Mouse (Mus musculus) forebrain, embryonic 13.5 days (tissue): ENCODE measurements around the gene Top1. TPM values are rescaled to one million over a fixed set of nuclear protein-coding genes. Genes with fewer than 3 reads are reported as not detected.
A peak's percentile ranks its signal among the peaks of the same experiment; 100 is the strongest.

Experiments used
- ATAC-seq: fragments of 200-750 bp; cut with Nextera tagmentation; 2 replicates; pipeline ENCODE4 v1.8.0; 2017
- H3K27ac ChIP-seq: fragments of 300-500 bp; sonication (generic); 2 replicates; pipeline ENCODE4 v1.5.1; 2015; ENCODE audit warnings: inconsistent platforms, mild to moderate bottlenecking, moderate library complexity
- H3K27me3 ChIP-seq: fragments of 300-500 bp; sonication (generic); 2 replicates; pipeline ENCODE4 v1.6.1; 2015; ENCODE audit warnings: mild to moderate bottlenecking, inconsistent platforms
- H3K36me3 ChIP-seq: fragments of 300-500 bp; sonication (generic); 2 replicates; pipeline ENCODE4 v1.6.1; 2015; ENCODE audit warnings: mild to moderate bottlenecking, inconsistent platforms; ENCODE audit not compliant: poor library complexity, severe bottlenecking
- H3K4me1 ChIP-seq: fragments of 300-500 bp; sonication (generic); 2 replicates; pipeline ENCODE4 v1.6.1; 2015; ENCODE audit warnings: inconsistent platforms
- H3K4me2 ChIP-seq: fragments of 300-500 bp; sonication (generic); 2 replicates; pipeline ENCODE4 v1.6.1; 2015; ENCODE audit warnings: inconsistent platforms, mild to moderate bottlenecking, moderate library complexity
- H3K4me3 ChIP-seq: fragments of 300-500 bp; sonication (generic); 2 replicates; pipeline ENCODE4 v1.5.1; 2015; ENCODE audit warnings: mild to moderate bottlenecking, inconsistent platforms
- H3K9ac ChIP-seq: fragments of 300-500 bp; sonication (generic); 2 replicates; pipeline ENCODE4 v1.6.1; 2015; ENCODE audit warnings: mild to moderate bottlenecking, inconsistent platforms
- H3K9me3 ChIP-seq: fragments of 300-500 bp; sonication (generic); replicated peaks from 2 replicates; pipeline ENCODE4 v1.6.1; 2016; ENCODE audit warnings: inconsistent platforms
- WGBS: fragments of 180-500 bp; shearing (Covaris S2); methylation state at CpG from one replicate; pipeline ENCODE4 v1.1.7; 2015; 5-methylcytosine and 5-hydroxymethylcytosine counted together
- polyA plus RNA-seq: library from polyadenylated mRNA; unstranded; fragments of >200 nt; fragmentation: Nextera tagmentation; extraction: Ambion mirVana; gene quantifications from 2 replicates; pipeline ENCODE4 v1.2.1, GENCODE M21; 2015

Gene Top1
- polyA plus RNA-seq, 1 experiment from 2014 or later, result 149 TPM

DNA sequence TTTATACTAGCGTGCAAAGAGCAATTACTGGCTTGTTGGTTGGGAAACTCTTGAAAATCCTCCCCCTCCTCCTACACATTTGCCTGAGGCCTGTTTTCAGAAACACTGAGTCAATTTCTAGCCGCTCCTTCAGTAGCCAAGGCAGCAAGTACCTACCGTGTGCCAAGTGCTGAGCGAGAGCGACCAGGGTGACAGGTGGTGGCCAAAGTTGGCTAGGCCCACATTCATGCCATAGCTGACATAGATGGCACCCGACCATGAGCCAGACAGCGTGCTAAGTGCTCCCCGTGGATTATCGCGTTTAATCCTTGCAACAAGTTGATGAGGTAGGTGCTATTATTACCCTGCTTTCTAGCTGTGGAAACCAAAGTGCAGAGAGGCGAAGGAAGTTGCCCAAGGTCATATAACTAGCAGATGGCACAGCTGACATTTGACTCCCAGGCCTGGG, 24.7 kb upstream of the Top1 start:
- H3K27ac ChIP-seq, result 0 out of 2 replicates have a peak overlapping the region, but pooled peaks have one; percentile 10
- H3K4me2 ChIP-seq, result no peak overlapping the region
- H3K4me1 ChIP-seq, result peaks cover 33% of the 10 kb centered on the region
- H3K27me3 ChIP-seq, result no peaks in the 10 kb centered on the region
- no peak overlapping the region for H3K9ac ChIP-seq
- peak; percentile 27; the same call in 1 of the 2 replicates for ATAC-seq
- H3K4me3 ChIP-seq, result no peak overlapping the region
- no peaks in the 10 kb centered on the region for H3K36me3 ChIP-seq
- 76% methylated on average over 11 of the region's 11 CpGs for WGBS
- no peaks in the 10 kb centered on the region for H3K9me3 ChIP-seq

DNA sequence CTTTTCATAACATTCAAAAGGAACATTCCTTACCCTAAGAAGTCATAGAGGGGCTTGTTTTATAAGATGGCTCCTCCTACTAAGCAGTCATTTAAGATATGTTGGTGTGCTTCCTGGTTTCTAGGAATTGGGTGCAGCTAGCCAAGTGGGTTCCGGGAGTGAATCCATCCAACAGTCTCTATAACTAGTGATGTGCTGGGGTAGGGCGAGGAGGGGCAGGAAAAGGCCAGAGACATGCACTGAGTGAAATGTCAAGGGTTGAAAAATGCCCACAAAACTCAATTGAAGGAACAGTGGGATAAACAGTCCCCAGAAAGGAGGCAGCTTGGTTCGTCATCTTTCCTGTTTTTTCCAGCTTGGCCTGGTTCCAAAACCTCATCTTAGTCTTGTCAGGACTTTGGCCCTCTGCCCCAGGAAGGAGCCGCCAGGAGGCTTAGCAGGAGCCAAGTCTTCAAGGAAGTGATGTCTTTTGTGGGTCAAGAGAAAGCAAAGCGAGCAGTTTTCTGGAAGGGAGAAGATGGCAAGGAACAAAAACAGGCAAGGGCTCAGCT, 24.0 kb upstream of the Top1 start:
- Histone ChIP-seq H3K4me1 (peaks cover 33% of the 10 kb centered on the region), H3K36me3 (no peaks in the 10 kb centered on the region), H3K27ac (peak overlapping the region; percentile 62), H3K4me2 (no peak overlapping the region), H3K27me3 (no peaks in the 10 kb centered on the region), H3K9me3 (no peaks in the 10 kb centered on the region), H3K9ac (no peak overlapping the region), H3K4me3 (no peak overlapping the region)
- 41% methylated on average over 5 of the region's 5 CpGs for WGBS
- ATAC-seq, result peak; percentile 43

GRCm38 (mm10) chr2:160622646-160623045, 23.0 kb upstream of the Top1 start:
- no peak overlapping the region for H3K9ac ChIP-seq
- no peak overlapping the region for H3K4me2 ChIP-seq
- no peak for ATAC-seq
- H3K27ac ChIP-seq, result no peak overlapping the region
- WGBS, result 77% methylated on average over 3 of the region's 3 CpGs
- H3K27me3 ChIP-seq, result no peaks in the 10 kb centered on the region
- H3K9me3 ChIP-seq, result no peaks in the 10 kb centered on the region
- H3K36me3 ChIP-seq, result no peaks in the 10 kb centered on the region
- no peak overlapping the region for H3K4me3 ChIP-seq
- H3K4me1 ChIP-seq, result peaks cover 33% of the 10 kb centered on the region

DNA sequence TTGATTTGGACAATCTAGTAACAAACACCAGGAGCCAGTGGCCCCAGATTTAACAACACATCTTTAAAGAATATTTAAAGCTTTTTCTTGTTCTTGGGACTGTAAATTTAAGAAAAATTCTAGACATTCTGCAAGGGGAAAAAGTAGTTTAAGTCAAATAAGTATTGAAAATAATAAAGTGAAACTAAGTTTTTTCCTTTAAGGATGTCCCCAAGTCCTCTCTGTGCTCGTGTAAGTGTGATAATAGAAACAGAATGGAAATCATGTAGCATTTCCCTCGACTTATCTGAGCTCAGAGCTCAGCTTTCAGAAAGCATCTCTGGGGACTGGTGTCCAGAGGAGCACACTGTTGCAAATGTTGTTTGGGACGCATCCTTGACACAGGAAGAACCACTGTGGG, 21.9 kb upstream of the Top1 start:
- 75% methylated on average over 3 of the region's 3 CpGs for WGBS

GRCm38 (mm10) chr2:160627207-160628025, 18.3 kb upstream of the Top1 start:
- no peaks in the 10 kb centered on the region for H3K36me3 ChIP-seq
- H3K27me3 ChIP-seq, result no peaks in the 10 kb centered on the region
- H3K9me3 ChIP-seq, result no peaks in the 10 kb centered on the region
- 0 out of 2 replicates have a peak, but pooled peaks cover 2% of the 10 kb centered on the region for H3K4me1 ChIP-seq
- no peak overlapping the region for H3K4me2 ChIP-seq
- no peak overlapping the region for H3K27ac ChIP-seq
- no peak for ATAC-seq
- H3K4me3 ChIP-seq, result no peak overlapping the region
- WGBS, result 94% methylated on average over 11 of the region's 11 CpGs
- no peak overlapping the region for H3K9ac ChIP-seq

More for the DNA sequence above, 21.9 kb upstream of the Top1 start:
- no peak overlapping the region for H3K27ac ChIP-seq
- H3K9me3 ChIP-seq, result no peaks in the 10 kb centered on the region
- ATAC-seq, result no peak
- H3K27me3 ChIP-seq, result no peaks in the 10 kb centered on the region
- H3K36me3 ChIP-seq, result no peaks in the 10 kb centered on the region
- H3K9ac ChIP-seq, result no peak overlapping the region
- no peak overlapping the region for H3K4me2 ChIP-seq
- peaks cover 27% of the 10 kb centered on the region for H3K4me1 ChIP-seq
- H3K4me3 ChIP-seq, result no peak overlapping the region

DNA sequence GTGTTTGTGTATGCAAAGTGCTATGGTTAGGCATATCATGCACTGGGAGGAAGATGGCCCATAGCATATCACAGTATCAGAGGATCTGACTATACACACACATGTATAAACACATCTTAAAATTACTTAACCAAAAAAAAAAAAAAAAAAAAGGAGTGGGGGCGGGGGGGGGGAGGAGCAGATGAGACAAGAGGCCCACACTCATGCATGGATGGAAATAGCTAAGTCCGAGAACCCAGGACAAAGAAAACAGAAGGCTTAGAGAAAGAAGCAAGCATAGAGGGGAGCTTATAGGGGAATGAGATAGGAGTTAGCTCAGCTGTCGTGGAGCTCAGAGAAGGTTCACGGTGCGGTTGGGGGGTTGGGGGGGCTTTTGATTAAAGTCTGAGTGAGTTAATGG, 17.6 kb upstream of the Top1 start:
- H3K4me2 ChIP-seq, result no peak overlapping the region
- 70% methylated on average over 5 of the region's 5 CpGs for WGBS
- H3K36me3 ChIP-seq, result no peaks in the 10 kb centered on the region
- H3K27ac ChIP-seq, result no peak overlapping the region
- H3K4me1 ChIP-seq, result no peaks in the 10 kb centered on the region
- ATAC-seq, result no peak
- no peak overlapping the region for H3K4me3 ChIP-seq
- no peaks in the 10 kb centered on the region for H3K9me3 ChIP-seq
- H3K27me3 ChIP-seq, result no peaks in the 10 kb centered on the region
- H3K9ac ChIP-seq, result no peak overlapping the region

GRCm38 (mm10) chr2:160628666-160629527, 16.8 kb upstream of the Top1 start:
- Histone ChIP-seq H3K4me1 (no peaks in the 10 kb centered on the region), H3K4me2 (no peak overlapping the region), H3K9me3 (no peaks in the 10 kb centered on the region), H3K36me3 (no peaks in the 10 kb centered on the region), H3K27me3 (no peaks in the 10 kb centered on the region), H3K27ac (no peak overlapping the region), H3K4me3 (no peak overlapping the region), H3K9ac (no peak overlapping the region)
- no peak for ATAC-seq
- 90% methylated on average over 12 of the region's 12 CpGs for WGBS

DNA sequence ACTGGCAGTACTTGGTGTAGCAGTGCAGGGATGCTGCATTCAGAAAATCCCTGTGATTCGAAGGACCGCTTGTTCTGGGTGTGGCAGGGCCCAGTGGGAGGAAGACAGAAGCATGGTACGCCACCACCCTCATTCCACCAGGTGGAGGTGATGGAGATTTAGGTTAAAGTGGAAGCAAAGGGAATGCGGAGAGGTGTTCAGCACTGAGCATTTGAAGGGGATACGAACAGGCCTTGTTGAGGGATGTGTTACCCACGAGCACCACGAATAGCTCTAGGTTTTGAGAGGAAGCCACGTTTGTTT, 16.2 kb upstream of the Top1 start:
- no peak for ATAC-seq
- Histone ChIP-seq H3K27ac (no peak overlapping the region), H3K4me3 (no peak overlapping the region), H3K27me3 (no peaks in the 10 kb centered on the region), H3K36me3 (no peaks in the 10 kb centered on the region), H3K4me1 (no peaks in the 10 kb centered on the region), H3K4me2 (no peak overlapping the region), H3K9me3 (no peaks in the 10 kb centered on the region), H3K9ac (no peak overlapping the region)
- 86% methylated on average over 8 of the region's 8 CpGs for WGBS

DNA sequence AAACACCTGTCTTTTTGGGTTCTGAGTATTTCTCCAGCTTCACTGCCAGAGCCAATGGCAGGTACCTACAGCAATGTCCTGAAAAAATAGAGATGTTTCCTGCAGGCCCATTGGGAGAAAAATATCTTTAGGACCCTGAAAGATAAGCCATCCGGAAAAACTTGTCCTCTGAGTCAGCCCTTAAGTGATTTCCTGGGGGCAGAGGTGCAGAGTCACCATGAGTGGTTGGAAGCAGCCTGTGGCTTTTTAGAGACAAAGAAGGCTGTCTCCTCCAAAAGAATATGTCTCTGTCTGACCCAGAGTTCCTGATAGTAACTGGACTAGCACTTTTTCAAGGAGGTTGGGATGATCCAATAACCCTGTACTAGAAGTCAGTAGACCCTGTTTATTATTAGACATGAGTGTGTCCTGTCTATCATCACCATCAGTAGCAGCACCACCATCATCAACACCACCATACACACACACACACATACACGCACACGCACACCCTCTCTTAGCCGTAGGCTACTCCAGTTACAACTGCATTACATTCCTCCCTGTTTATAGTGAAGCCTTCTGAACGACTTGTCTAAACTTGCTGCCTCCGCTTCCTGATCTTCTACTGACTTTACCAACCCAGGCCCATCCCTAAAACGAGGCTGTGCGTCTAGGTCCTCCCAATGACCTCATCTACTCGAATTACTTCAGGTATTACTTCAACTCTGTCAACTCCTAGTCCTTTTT, 14.7 kb upstream of the Top1 start:
- no peak for ATAC-seq
- 90% methylated on average over 9 of the region's 9 CpGs for WGBS
- Histone ChIP-seq H3K27ac (no peak overlapping the region), H3K36me3 (no peaks in the 10 kb centered on the region), H3K9ac (no peak overlapping the region), H3K27me3 (no peaks in the 10 kb centered on the region), H3K9me3 (no peaks in the 10 kb centered on the region), H3K4me1 (no peaks in the 10 kb centered on the region), H3K4me2 (no peak overlapping the region), H3K4me3 (no peak overlapping the region)

DNA sequence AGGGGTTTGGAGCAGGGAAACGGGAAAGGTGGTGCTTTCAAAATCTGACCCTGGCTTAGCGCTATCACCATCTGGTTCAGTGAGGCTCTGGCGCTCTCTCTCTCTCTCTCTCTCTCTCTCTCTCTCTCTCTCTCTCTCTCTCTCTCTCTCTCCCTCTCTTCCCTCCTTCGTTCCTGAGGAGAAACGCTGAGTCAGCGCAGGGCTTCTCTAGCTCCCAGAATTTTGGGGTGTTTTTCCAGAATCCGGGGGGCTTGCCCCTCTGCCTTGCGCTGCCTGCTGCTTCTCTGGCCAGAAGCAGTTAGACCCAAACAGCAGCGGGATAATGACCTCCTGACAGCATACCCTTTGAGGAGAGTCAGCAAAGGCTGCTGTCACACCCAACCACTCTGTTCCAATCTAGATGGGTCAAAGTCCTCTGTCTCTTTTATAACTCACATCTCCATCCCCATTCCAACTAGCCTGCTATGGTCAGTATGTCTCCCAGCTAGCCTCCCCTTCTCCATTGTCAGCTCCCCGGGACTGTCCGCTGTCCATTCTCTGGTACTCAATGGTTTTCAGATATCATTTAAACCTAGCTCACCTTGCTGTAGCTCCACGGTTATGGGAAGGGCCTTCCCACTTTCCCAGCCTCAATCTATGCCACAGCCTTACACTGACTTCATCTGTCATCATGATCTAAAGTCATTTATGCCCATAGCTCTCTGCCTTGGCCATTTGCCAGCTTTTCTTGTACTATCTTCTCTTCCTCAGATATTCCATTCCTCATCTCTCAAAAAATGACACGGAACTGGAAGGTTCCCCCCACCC, 5.6 kb upstream of the Top1 start:
- H3K36me3 ChIP-seq, result no peaks in the 10 kb centered on the region
- H3K27me3 ChIP-seq, result no peaks in the 10 kb centered on the region
- H3K9me3 ChIP-seq, result no peaks in the 10 kb centered on the region
- no peak for ATAC-seq
- H3K9ac ChIP-seq, result no peak overlapping the region
- 90% methylated on average over 13 of the region's 13 CpGs for WGBS
- no peak overlapping the region for H3K4me2 ChIP-seq
- no peak overlapping the region for H3K27ac ChIP-seq
- H3K4me3 ChIP-seq, result no peak overlapping the region
- no peaks in the 10 kb centered on the region for H3K4me1 ChIP-seq

DNA sequence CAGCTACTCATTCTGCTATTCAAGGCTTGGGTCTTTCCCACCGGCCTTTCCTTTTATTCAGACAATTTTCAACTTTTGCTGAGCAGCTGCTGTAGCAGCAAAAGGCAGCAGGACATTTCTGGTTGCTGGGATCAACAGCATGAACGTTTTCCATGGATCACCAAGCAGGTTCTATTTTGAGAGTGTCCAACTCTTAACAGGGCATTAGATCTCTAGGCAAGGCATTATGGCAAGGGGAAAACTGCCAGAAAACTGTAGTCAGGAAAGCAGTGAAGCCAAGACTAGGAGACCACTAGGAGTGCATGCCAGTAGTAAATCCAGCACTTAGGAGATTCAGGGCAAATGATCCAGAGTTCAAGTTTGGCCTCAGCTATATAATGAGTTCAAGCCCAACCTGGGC, 4.5 kb upstream of the Top1 start:
- Histone ChIP-seq H3K27me3 (no peaks in the 10 kb centered on the region), H3K36me3 (no peaks in the 10 kb centered on the region), H3K9me3 (no peaks in the 10 kb centered on the region), H3K9ac (no peak overlapping the region), H3K27ac (no peak overlapping the region), H3K4me3 (no peak overlapping the region), H3K4me1 (no peaks in the 10 kb centered on the region), H3K4me2 (no peak overlapping the region)
- 59% methylated on average over 2 of the region's 2 CpGs for WGBS
- ATAC-seq, result no peak
